Mouse (Mus musculus) CH12F3 (cell line): ENCODE data around the gene Tmem150a.

ENCODE experiments used
- in situ Hi-C: fragments of 300-500 bp; cut with MboI; formaldehyde crosslinking; loops from 2 replicates; pipeline ENCODE4 v1.14.3; 2020; ENCODE audit warnings: low sequenced_read_pairs

Gene Tmem150a

GRCm38 (mm10) chr6:72355066-72355911 lies at the start of gene Tmem150a:
Gene Tmem150a, plus strand, starts transcription at chr6:72355447.
- in situ Hi-C loops: no loop called here

GRCm38 (mm10) chr6:72312198-72312597 lies 43.0 kb upstream of the Tmem150a start:
- in situ Hi-C loops: no loop called here

- in situ Hi-C loops: no loop called here
These were observed 42.0 kb upstream of the Tmem150a start for GRCm38 (mm10) chr6:72313124-72313867.

- in situ Hi-C loops: no loop called here
These were observed 39.9 kb upstream of the Tmem150a start for GRCm38 (mm10) chr6:72315384-72315783.

GRCm38 (mm10) chr6:72316044-72316443 lies 39.2 kb upstream of the Tmem150a start:
- in situ Hi-C loops: no loop called here

- in situ Hi-C loops: no loop called here
These were observed 36.8 kb upstream of the Tmem150a start for GRCm38 (mm10) chr6:72318440-72318839.

GRCm38 (mm10) chr6:72319019-72319418 lies 36.2 kb upstream of the Tmem150a start:
- in situ Hi-C loops: no loop called here

- in situ Hi-C loops: no loop called here
These were observed 32.3 kb upstream of the Tmem150a start for GRCm38 (mm10) chr6:72322936-72323335.

- in situ Hi-C loops: no loop called here
These were observed 31.3 kb upstream of the Tmem150a start for GRCm38 (mm10) chr6:72323786-72324508.

- in situ Hi-C loops: no loop called here
These were observed 29.0 kb upstream of the Tmem150a start for GRCm38 (mm10) chr6:72326274-72326673.

- in situ Hi-C loops: no loop called here
These were observed 26.2 kb upstream of the Tmem150a start for GRCm38 (mm10) chr6:72329019-72329418.

GRCm38 (mm10) chr6:72330133-72330532 lies 25.1 kb upstream of the Tmem150a start:
- in situ Hi-C loops: no loop called here

- in situ Hi-C loops: no loop called here
These were observed 22.1 kb upstream of the Tmem150a start for GRCm38 (mm10) chr6:72333111-72333510.

- in situ Hi-C loops: no loop called here
These were observed 14.8 kb upstream of the Tmem150a start for GRCm38 (mm10) chr6:72340481-72340880.

- in situ Hi-C loops: no loop called here
These were observed 10.7 kb upstream of the Tmem150a start for GRCm38 (mm10) chr6:72344396-72345073.

- in situ Hi-C loops: no loop called here
These were observed 10.1 kb upstream of the Tmem150a start, which contains the start of gene Usp39 for GRCm38 (mm10) chr6:72345074-72345567. Gene Usp39, minus strand, starts transcription at chr6:72345184.

- in situ Hi-C loops: no loop called here
These were observed 9.6 kb upstream of the Tmem150a start for GRCm38 (mm10) chr6:72345633-72346032.

GRCm38 (mm10) chr6:72346261-72346660 lies 9.0 kb upstream of the Tmem150a start:
- in situ Hi-C loops: no loop called here

- in situ Hi-C loops: no loop called here
These were observed 7.9 kb upstream of the Tmem150a start, which contains the start of gene 0610030E20Rik for GRCm38 (mm10) chr6:72347166-72347941. Gene 0610030E20Rik, plus strand, starts transcription at chr6:72347317.

GRCm38 (mm10) chr6:72348411-72348810 lies 6.8 kb upstream of the Tmem150a start:
- in situ Hi-C loops: no loop called here
